In the genomic region with DNA sequence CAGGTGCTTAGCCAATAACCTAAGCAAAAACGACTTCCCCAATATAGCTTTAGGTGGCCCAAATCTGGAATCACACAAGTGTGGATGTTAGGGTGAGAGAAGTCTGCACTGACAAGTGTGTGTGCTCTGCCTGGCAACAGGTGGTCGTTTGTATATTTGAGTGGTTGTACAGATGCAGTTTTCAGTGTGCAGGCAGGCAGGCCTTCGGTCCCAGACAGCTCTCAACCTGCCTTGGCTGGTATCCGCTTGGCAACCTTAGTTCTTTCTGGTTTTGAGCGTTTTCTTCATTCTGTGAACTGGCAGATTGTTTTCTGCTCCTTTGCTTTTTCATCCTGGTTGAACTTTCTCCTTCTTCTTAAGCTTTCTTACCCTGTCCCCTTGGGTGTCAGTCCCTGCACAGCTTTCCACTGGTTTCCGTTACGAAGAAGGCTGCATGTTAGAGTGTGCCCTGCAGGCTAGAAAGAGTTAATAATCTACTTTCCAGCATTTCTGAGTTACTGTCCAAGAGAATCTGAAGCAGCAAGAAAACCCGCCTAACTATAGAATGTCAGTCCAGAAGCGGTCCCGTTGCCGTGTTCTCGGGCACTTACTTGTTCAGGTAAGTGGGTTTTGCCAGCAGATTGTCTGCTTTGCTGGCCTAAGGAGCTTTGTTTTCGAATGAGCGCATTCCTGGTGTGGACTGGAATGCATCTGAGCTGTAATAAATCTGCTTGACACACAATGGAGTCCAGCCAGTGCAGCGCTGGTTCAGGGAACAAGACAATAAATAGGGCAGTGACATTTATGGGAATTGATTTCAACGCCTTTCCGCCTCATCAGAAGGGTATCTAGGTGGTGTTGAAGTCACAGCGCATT, we compare ENCODE assay signal across 8 mouse cellular contexts.
DNase-seq lines count a peak whose midpoint lies in the region; ATAC-seq lines count a peak whose summit lies in the region.

No protein-coding gene starts in this region.

- no peaks in the 10 kb centered on the region for H3K27me3 ChIP-seq in embryonic facial prominence, embryonic 10.5 days (replicated peaks; ENCODE audit: low read depth, poor library complexity, severe bottlenecking)
- no peaks in the 10 kb centered on the region for H3K27me3 ChIP-seq in heart, embryonic 15.5 days
- no peaks in the 10 kb centered on the region for H3K27me3 ChIP-seq in midbrain, embryonic 16.5 days (ENCODE audit: control insufficient read depth, insufficient read depth, low read depth, low read length)

- ATAC-seq in heart, embryonic 15.5 days (replicated peaks; ENCODE audit: insufficient number of reproducible peaks, insufficient read depth, low FRiP score, low read depth) = no peak
- ATAC-seq in midbrain, embryonic 16.5 days = no peak
- no peak for ATAC-seq in frontal cortex, adult (ENCODE audit: low TSS enrichment)

- DNase-seq in R1 (ENCODE audit: low read depth, low spot score) = peak; percentile 19
- DNase-seq in embryonic facial prominence, embryonic 10.5 days (ENCODE audit: low spot score) = peak; percentile 25
- DNase-seq in kidney, postnatal 14 days = peak; percentile 85
- DNase-seq in left cerebral cortex, adult 11 months (ENCODE audit: low spot score) = no peak
- DNase-seq in layer of hippocampus, postnatal 14 days (ENCODE audit: low spot score in 2 of 2) = no peak

- H3K9me3 ChIP-seq in embryonic facial prominence, embryonic 10.5 days = no peaks in the 10 kb centered on the region
- no peaks in the 10 kb centered on the region for H3K9me3 ChIP-seq in heart, embryonic 15.5 days (replicated peaks)
- no peaks in the 10 kb centered on the region for H3K9me3 ChIP-seq in midbrain, embryonic 16.5 days (replicated peaks; ENCODE audit: control insufficient read depth, low read length, poor library complexity, severe bottlenecking)

- H3K9ac ChIP-seq in heart, embryonic 15.5 days = peak overlapping the region; percentile 27; the same call in 1 of the 2 replicates
- 0 out of 2 replicates have a peak overlapping the region, but pooled peaks have one; percentile 30 for H3K9ac ChIP-seq in midbrain, embryonic 16.5 days (ENCODE audit: low read depth, low read length)

- H3K4me1 ChIP-seq in embryonic facial prominence, embryonic 10.5 days = peaks cover 13% of the 10 kb centered on the region
- peaks cover 25% of the 10 kb centered on the region for H3K4me1 ChIP-seq in heart, embryonic 15.5 days (replicated peaks)
- H3K4me1 ChIP-seq in midbrain, embryonic 16.5 days (ENCODE audit: control insufficient read depth, insufficient read depth, low read length) = peaks cover 18% of the 10 kb centered on the region

- peak overlapping the region; percentile 51 for H3K4me2 ChIP-seq in heart, embryonic 15.5 days
- H3K4me2 ChIP-seq in midbrain, embryonic 16.5 days (ENCODE audit: low read length) = peak overlapping the region; percentile 33

- no peak overlapping the region for H3K4me3 ChIP-seq in embryonic facial prominence, embryonic 10.5 days
- H3K4me3 ChIP-seq in heart, embryonic 15.5 days = peak overlapping the region; percentile 15; the same call in 1 of the 2 replicates
- H3K4me3 ChIP-seq in midbrain, embryonic 16.5 days (ENCODE audit: low read depth, low read length) = no peak overlapping the region

- H3K27ac ChIP-seq in embryonic facial prominence, embryonic 10.5 days (replicated peaks) = no peak overlapping the region
- H3K27ac ChIP-seq in heart, embryonic 15.5 days = peak overlapping the region; percentile 61
- no peak overlapping the region; the same call in 1 of the 2 replicates for H3K27ac ChIP-seq in midbrain, embryonic 16.5 days (ENCODE audit: low read length)

- H3K36me3 ChIP-seq in embryonic facial prominence, embryonic 10.5 days (replicated peaks) = no peaks in the 10 kb centered on the region
- no peaks in the 10 kb centered on the region for H3K36me3 ChIP-seq in heart, embryonic 15.5 days
- no peaks in the 10 kb centered on the region for H3K36me3 ChIP-seq in midbrain, embryonic 16.5 days (ENCODE audit: control insufficient read depth, insufficient read depth, low read length)

- 73% methylated on average over 18 of the region's 18 CpGs for WGBS in embryonic facial prominence, embryonic 10.5 days
- WGBS in heart, embryonic 15.5 days = 30% methylated on average over 18 of the region's 18 CpGs
- 31% methylated on average over 18 of the region's 18 CpGs for WGBS in midbrain, embryonic 16.5 days

Comparison
In these comparisons a context has a peak if more than half of its experiments do, and no peak if none do; other contexts are left out.
1. DNase-seq: peak in R1 (single experiment), embryonic facial prominence, embryonic 10.5 days (single experiment) and kidney, postnatal 14 days (single experiment); none in left cerebral cortex, adult 11 months (single experiment) and layer of hippocampus, postnatal 14 days (0 of 2).